Mouse (Mus musculus): ENCODE results near the gene Raver1. TPM values are rescaled to one million over a fixed set of nuclear protein-coding genes. Genes with fewer than 3 reads are reported as not detected.
A peak's percentile ranks its signal among the peaks of the same experiment; 100 is the strongest.

Gene Raver1
- total RNA-seq, 2 experiments from 2014 or later: 34.0 to 37.4 TPM

DNA sequence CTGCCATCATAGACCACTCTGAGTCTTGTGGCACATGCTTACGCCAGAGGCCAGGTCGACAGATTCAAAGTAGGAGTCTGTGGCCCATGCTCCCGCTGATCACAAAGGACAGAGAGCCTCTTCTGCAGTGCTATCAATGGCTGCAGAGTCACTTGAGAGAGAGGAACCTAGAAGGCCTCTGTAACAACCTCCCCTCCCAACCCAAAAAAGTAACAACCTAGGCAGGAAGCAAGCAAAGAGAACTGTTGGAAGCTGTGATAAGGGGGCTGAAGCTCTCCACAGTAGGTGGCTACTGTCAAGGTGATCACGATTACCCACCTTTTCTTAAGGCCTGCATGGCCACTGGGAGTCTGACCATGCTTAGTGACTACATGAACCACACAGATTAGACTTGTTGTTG, 48.2 kb downstream of the Raver1 start:
- DNase-seq (ENCODE audit: low spot score in 2 of 2): no peak

DNA sequence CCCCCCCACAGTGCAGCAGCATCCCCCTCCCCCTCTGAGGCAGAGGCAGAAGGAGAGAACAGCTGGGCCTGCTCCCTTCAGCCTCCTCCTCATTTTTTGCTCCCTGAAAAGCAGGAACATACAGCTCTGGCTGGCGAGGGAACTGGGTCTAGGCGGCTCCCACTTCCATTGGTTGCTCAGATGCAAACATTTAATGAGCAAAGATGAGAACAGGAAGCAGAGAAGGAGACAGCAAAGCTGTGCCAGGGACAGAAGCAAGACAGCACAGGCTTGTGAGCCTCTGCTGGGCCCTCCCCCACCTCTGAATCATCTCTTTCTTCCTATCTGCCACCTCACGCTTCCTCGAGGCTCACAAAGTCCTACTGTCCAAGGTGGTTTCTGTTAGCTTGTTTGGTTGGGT, 50.5 kb downstream of the Raver1 start:
- DNase-seq (ENCODE audit: low spot score in 2 of 2): peak in 1 of 2 experiments; percentile 82

DNA sequence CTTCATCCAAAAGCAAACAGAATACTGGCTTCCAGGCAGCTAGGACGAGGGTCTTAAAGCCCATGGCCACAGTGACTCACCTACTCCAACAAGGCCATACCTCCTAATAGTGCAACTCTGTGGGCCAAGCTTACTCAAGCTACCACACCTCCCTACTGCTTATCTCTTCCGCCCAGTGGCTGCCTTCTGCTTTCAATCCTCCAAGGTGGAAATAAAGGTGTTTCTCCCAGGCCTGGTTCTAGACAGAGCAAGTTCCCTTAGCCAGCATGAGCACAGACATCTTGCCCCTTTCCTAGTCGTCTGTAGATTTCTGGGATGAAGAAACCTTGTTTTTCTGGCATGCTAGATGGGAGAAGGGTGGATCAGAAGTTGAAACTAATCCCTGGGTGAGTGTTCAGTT, 52.0 kb downstream of the Raver1 start:
- no peak for DNase-seq (ENCODE audit: low spot score in 2 of 2)

DNA sequence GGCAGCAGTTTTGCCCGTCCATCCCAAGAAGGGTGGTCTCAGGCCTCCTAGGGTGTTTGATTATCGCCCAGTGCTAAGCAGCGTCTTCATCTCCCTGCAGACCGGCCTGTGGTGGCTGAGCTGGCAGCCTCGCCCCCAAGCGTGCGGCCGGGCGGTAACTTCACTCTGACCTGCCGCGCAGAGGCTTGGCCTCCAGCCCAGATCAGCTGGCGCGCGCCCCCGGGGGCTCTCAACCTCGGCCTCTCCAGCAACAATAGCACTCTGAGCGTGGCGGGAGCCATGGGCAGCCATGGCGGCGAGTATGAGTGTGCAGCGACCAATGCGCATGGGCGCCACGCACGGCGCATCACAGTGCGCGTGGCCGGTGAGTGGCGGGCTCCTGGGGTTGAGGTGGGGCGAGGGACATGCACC, 54.3 kb downstream of the Raver1 start:
- DNase-seq (ENCODE audit: low spot score in 2 of 2): peak; percentile 26 to 66

DNA sequence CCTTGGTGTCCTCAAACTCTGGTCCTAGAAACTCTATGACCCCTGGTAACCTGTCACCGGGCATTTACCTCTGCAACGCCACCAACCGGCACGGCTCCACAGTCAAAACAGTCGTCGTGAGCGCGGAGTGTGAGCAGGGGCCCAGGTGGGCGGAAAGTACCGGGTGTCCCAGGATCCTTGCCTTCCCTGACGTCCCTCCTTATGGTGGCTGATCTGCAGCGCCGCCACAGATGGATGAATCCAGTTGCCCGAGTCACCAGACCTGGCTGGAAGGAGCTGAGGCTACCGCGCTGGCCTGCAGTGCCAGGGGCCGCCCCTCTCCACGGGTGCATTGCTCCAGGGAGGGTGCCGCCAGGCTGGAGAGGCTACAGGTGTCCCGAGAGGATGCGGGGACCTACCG, 55.1 kb downstream of the Raver1 start:
- DNase-seq (ENCODE audit: low spot score in 2 of 2): peak in 1 of 2 experiments; percentile 21

DNA sequence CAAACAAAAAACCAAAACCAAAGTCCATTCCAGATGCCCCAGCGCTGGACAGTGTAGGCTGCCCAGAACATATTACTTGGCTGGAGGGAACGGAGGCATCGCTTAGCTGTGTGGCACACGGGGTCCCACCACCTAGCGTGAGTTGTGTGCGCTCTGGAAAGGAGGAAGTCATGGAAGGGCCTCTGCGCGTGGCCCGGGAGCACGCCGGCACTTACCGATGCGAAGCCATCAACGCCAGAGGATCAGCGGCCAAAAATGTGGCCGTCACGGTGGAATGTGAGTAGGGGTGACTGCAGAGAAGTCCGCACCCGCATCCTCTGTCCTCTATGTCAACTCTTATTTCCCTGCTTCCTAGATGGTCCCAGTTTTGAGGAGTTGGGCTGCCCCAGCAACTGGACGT, 55.6 kb downstream of the Raver1 start:
- DNase-seq (ENCODE audit: low spot score in 2 of 2): no peak

DNA sequence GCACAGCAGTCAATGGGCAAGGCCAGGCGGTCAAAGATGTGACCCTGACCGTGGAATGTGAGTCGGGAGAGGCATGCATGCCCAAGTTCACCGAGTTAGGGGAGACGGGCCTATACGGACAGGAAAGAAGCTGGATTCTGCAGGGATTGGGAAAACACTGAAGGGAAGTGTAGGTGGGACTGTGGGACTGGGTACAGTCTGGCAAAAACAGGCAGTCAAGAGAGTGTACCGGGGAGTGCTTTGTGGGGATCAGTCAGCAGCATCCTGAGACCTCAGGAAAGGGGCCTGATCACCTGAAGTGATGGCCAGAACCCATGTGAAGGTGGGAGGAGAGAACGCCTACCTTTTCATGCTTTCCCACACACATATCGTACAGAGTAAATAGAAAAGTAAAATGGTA, 56.2 kb downstream of the Raver1 start:
- DNase-seq (ENCODE audit: low spot score in 2 of 2): no peak

DNA sequence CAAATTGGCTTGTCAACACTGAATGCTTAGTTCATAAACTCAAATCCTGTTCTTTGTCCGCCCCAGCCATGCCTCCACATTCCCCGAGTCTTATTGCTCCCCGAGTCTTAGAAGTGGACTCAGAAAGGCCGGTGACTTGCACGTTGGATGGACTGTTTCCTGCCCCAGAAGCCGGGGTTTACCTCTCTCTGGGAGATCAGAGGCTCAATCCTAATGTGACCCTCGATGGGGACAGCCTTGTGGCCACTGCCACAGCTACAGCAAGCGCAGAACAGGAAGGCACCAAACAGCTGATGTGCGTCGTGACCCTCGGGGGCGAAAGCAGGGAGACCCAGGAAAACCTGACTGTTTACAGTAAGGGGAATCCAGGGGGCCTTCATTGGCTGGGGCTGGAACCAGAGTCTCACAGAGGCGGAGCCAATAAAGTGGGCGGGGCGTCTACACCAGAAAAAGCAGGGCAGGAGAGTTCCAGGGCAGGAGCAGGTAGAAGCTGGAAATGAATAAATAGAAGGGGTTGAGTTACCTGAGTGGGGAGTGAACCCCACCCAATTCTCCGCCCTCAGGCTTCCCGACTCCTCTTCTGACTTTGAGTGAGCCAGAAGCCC, 57.2 kb downstream of the Raver1 start:
- no peak for DNase-seq (ENCODE audit: low spot score in 2 of 2)

DNA sequence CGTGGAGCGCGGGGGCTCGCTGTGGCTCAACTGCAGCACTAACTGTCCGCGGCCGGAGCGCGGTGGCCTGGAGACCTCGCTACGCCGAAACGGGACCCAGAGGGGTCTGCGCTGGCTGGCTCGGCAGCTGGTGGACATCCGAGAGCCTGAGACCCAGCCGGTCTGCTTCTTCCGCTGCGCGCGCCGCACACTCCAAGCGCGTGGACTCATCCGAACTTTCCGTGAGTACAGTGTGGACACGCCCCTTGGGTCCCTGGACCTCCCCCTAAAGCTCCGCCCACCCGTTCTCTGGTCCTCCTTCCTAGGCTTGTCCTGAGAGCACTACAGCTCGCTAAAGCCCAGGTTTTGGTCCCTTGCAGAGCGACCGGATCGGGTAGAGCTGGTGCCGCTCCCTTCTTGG, 58.7 kb downstream of the Raver1 start:
- DNase-seq (ENCODE audit: low spot score in 2 of 2): peak; percentile 52 to 78

DNA sequence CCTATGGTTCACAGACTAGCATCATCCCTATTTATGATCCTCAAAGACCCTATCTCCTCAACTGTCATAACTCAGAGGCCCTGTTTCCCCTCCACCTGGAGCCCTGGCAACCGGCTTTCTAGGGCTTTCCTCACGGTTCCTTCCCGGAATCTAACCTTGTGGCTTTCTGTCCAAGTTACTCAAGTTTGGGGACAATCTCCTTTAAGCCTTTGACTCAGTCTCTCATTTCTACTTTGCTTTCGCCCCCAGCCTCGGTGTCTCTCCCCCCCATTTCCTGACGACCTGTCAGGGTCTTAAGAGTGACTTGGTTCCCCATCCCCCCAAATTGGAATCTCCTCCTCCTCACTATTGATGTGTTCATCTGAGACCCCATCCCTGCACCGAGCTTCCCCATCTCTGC, 59.3 kb downstream of the Raver1 start:
- no peak for DNase-seq (ENCODE audit: low spot score in 2 of 2)

DNA sequence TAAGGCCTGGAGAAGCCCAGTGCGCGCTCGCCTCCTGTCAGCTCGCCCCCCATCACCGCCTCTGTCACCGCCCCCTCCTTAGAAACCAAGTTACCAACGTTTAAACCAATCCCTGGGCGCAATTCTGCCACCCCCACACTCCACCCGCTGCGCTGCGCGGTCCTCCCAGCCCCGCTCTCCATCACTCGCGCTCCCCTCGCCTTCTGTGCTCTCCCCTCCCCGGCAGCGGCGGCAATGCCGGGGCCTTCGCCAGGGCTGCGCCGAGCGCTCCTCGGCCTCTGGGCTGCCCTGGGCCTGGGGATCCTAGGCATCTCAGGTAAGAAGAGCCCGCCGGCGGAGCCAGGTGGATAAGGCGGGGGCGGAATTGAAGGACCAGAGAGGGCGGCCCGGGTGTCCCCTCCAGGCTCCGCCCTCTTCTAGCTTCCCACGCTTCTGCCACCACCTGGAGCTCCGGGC, 59.9 kb downstream of the Raver1 start, which contains the start of gene Icam5:
TSS of gene Icam5 (plus strand) at position 178 of the 456 bp plus-strand sequence.
- DNase-seq (ENCODE audit: low spot score in 2 of 2): peak in 1 of 2 experiments; percentile 88

DNA sequence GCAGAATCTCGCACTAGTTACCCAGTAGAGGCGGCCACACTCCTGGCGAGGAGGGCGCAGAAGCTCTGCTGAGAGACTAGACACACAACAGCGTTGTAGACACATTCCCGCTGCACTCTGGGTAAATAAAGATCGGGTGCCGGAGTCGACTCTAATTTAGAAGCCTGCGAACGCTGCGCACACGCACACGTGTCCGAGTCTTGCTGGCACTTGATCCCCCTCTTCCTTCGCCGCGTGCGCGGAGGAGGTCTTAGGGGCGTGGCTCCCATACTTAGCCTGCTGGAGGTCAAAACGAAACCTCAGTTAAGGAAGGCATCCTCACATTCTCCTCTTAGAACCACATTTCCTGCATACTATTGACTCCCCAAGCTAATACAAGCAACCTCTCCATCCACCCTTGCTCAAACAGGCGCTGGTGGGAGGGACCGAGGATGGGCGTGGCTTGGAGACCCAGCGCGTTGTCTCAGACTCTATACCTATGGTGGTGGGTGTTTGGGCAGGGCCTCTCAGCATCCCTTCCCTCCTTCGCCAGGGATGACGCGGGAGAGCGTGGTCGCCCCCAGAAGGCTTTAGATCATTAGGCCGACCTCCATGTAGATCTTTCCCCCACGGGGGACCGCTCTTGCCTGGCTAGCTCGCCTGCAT, 60.4 kb downstream of the Raver1 start:
- DNase-seq (ENCODE audit: low spot score in 2 of 2): peak; percentile 78 to 80

DNA sequence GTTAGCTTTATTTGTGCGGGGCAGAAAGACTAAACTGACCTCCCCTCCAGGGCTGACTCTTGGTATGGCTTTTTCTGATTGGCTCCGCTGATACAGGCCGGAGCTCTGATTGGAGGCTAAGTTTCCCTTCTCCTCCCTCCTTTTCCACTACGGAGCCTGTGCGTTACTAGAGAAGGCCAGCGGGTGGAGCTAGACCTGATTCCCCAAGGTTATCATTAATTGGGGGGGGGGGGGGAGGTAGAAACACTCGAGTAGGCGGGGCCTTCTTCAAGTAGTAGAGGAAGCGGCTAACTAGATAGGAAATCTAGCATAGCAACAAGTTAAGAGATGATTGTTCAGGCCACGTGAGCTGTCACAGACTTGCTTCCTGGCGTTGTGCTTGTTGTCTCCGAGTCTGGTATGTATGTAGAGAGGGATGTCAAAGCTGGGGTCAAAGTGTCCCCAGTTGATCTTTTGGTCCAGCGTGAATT, 61.0 kb downstream of the Raver1 start:
- peak; percentile 79 to 89 for DNase-seq (ENCODE audit: low spot score in 2 of 2)

DNA sequence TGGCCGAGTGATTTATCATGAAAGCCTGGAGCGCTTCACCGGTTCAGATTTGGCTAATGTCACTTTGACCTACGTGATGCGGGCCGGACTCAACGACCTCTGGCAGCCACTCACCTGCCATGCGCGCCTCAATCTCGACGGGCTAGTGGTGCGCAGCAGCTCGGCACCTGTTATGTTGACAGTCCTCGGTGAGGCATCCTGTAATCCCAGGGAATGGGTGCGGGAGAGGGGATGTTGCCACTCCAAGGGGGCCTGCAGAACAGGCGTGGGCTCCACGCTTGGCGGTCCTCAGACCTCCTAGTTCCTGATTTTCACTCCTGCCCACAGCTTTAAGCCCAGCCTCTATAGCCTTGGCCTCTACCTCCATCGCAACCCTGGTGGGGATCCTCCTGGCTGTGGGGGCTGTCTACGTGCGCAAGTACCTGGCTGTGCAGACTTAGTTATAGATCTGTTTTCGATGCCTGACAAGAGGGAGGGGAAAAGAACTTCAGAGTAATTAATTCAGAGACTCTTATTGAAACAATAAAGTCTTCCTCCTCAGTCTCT, 61.7 kb downstream of the Raver1 start:
- DNase-seq (ENCODE audit: low spot score in 2 of 2): no peak

DNA sequence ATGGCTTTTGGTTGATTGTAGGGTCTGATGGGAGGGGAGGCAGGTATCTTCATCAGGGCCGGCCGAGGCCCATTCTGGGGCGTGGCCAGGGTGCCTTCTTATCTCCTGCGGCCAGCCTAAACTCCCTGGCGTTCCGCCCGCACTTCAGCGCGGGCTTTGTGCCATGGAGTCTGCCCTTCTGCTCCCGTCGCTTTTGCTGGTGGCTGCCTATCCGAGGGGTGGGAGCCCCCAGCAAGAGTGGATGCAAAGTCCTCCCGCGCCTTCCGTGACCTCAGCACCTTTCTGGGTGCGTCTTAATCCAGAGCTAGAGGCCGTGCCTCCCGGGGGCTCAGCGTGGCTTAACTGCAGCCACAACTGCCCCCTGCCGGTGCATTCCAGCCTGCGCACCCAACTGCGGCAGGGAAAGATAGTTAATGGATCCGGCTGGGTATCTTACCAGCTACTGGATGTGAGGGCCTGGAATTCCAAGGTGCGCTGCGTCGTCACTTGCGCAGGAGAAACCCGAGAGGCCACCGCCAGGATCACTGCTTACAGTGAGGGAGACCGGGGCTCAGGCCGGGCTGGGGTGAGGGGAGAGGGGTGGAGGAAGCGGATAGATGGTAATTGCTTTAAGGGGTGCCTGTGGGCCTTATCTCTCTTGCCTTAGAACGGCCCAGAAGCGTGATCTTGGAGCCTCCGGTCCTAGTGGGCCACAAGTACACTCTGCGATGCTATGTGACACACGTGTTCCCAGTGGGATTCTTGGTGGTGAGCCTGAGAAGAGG, 62.3 kb downstream of the Raver1 start, which contains the start of gene Icam4:
TSS of gene Icam4 (plus strand) at position 83 of the 764 bp plus-strand sequence.
- peak; percentile 59 to 77 for DNase-seq (ENCODE audit: low spot score in 2 of 2)

DNA sequence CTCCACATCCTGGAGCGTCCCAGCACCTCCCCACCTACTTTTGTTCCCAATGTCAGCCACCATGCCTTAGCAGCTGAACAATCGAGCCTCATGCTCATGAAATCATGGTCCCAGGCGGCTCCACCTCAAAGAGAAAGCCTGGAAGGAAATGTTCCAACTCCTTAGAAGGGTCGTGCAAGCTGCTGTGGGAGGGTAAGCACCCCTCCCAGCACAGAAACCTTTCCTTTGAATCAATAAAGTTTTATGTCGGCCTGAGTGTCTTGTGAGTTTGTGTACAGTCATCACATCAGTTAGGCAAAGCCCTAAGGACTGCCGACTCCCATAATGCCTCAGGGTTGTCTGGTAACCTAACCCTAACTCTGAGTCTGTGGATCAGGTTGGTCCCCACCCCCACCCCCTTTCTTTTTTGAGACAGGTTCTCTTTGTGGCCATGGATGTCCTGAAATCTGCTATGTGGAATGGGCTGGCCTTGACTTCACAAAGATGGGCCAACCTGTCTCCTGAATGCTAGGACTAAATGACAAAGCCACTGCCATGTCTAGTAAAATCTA, 63.2 kb downstream of the Raver1 start:
- DNase-seq (ENCODE audit: low spot score in 2 of 2): no peak

DNA sequence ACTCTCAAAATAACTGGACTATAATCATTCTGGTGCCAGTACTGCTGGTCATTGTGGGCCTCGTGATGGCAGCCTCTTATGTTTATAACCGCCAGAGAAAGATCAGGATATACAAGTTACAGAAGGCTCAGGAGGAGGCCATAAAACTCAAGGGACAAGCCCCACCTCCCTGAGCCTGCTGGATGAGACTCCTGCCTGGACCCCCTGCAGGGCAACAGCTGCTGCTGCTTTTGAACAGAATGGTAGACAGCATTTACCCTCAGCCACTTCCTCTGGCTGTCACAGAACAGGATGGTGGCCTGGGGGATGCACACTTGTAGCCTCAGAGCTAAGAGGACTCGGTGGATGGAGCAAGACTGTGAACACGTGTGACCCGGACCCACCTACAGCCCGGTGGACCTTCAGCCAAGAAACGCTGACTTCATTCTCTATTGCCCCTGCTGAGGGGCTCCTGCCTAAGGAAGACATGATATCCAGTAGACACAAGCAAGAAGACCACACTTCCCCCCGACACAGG, 64.0 kb downstream of the Raver1 start:
- no peak for DNase-seq (ENCODE audit: low spot score in 2 of 2)

DNA sequence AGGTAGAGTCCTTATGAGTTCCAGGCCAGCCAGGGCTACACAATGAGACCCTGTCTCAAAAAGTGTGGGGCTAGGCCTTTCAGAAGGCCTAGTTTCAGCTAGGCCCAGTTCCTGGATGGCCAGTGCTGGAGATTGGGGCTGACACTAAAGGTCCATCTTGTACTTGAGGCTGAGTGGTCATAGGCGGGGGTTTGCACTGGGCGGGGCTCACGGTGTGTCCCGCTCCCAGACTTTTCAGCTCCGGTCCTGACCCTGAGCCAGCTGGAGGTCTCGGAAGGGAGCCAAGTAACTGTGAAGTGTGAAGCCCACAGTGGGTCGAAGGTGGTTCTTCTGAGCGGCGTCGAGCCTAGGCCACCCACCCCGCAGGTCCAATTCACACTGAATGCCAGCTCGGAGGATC, 65.0 kb downstream of the Raver1 start:
- DNase-seq (ENCODE audit: low spot score in 2 of 2): no peak

DNA sequence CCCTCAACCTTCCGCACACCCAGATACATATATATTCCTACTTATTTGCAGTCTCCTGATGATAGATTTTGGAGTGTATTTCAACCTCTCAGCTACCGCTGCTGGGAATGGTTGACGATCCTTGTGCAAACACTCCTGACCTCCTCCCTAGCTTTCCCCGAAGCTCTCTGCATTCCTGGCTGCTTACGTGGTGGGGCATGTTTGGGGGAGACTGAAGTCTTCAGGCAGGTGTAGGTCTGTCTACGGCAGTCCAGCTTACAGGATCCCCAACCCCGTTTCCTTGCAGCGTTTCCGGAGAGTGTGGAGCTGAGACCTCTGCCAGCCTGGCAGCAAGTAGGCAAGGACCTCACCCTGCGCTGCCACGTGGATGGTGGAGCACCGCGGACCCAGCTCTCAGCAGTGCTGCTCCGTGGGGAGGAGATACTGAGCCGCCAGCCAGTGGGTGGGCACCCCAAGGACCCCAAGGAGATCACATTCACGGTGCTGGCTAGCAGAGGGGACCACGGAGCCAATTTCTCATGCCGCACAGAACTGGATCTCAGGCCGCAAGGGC, 66.5 kb downstream of the Raver1 start:
- DNase-seq (ENCODE audit: low spot score in 2 of 2): no peak

Measured in layer of hippocampus, postnatal 14 days (tissue).